Mouse (Mus musculus): ENCODE data around the gene Gm19935.
A peak's percentile ranks its signal among the peaks of the same experiment; 100 is the strongest.

The Gm19935 gene

DNA sequence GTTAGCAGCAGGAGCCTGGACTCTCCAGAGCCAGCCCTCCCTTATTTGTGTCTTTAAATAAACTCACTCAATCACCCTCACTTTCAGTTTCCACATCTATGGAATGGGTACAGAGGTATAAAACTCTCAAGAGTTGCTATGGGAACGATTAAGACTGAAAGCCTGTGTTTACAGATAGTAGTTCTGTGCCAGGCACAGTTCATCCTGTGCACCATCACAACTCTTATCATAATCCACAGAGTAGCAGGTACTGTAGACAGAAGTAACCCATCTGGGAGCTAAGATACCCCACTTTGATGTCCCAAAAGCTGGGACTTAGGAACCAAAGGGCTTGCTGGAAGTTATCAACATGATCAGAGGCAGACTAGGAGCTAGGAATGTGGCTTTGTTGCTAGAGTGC lies 12.6 kb upstream of the Gm19935 start:
- no peak for DNase-seq (ENCODE audit: low spot score)

DNA sequence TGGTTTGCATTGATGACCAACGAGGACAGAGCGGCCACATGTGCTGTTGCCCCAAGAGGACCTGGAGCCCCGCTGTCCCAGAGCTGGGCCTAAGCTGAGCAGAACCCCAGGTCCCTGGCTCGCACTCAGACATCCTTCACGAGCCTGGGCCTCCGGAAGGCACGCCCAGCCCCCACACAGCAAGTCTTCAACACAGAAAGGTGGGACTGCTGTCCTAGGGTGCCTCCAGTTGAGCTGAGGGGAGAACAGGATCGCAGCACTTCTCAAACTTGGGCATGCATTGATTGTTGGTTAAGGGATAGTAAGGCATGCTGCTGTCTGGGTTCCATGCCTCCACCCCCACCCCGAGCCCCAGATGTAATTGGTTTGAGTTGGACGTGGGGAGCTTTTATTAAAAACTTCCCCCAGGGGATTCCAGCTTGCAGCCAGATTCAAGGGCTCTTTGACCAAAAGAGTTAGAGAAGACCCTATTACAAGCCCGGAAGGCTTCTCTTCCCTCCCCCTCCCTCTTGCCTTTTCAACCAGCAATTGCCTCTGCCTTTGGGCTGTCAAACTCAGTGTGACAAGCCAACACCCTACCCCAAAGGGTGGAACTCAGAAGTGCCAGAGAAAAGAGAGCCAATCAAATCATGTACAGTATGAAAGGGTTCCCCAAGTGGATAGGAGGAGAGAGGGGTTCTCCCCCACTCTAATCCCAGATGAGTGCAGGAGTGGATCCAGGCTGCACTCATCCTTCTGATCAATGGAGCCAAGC lies 12.0 kb upstream of the Gm19935 start:
- peak; percentile 12 for DNase-seq (ENCODE audit: low spot score)

- peak; percentile 95 for DNase-seq (ENCODE audit: low spot score)
Observed at GRCm38 (mm10) chr8:90828181-90828986, 11.2 kb upstream of the Gm19935 start, which contains the start of gene Chd9. Gene Chd9, plus strand, starts transcription at chr8:90828352.

- DNase-seq (ENCODE audit: low spot score): no peak
Observed at GRCm38 (mm10) chr8:90825459-90825871, 8.3 kb upstream of the Gm19935 start.

DNA sequence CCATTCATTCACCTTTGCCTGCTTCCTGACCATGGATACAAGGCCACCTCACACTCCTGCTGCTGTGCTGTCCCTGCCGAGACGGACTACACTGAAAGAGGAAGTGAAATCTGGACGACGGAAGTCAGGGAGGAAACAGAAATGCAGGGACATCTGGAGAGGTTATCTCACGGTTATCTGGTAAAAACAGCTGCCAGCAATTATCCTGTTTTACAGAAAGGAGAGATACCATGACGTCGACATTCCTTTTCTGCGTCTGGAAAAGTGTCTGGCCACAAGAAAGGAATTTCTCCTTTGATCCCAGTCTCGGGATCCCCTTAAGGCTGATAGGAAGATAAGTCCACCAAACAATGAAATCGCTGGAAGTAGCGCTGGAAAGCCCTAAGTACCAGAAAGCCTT lies 5.2 kb upstream of the Gm19935 start:
- DNase-seq (ENCODE audit: low spot score): no peak

DNA sequence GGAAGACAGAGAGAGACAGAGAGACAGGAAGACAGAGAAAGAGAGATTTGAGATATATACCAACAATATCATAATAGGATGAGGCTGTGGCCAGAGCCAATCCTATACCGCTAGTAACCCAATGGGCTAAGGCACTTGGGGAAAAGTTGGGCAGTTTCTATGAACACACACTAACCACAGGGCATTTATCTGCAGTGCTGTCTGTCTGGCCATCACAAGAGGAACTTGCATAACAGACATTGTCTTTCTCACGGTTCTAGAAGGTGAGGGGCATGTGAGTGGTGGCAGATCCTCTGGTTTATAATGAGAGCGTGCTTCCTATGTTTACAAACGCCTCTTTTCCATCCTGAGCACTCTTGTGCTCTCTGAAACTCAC lies 3.1 kb upstream of the Gm19935 start:
- DNase-seq (ENCODE audit: low spot score): no peak

- DNase-seq (ENCODE audit: low spot score): no peak
Observed at GRCm38 (mm10) chr8:90819561-90820320, 2.5 kb upstream of the Gm19935 start.

DNA sequence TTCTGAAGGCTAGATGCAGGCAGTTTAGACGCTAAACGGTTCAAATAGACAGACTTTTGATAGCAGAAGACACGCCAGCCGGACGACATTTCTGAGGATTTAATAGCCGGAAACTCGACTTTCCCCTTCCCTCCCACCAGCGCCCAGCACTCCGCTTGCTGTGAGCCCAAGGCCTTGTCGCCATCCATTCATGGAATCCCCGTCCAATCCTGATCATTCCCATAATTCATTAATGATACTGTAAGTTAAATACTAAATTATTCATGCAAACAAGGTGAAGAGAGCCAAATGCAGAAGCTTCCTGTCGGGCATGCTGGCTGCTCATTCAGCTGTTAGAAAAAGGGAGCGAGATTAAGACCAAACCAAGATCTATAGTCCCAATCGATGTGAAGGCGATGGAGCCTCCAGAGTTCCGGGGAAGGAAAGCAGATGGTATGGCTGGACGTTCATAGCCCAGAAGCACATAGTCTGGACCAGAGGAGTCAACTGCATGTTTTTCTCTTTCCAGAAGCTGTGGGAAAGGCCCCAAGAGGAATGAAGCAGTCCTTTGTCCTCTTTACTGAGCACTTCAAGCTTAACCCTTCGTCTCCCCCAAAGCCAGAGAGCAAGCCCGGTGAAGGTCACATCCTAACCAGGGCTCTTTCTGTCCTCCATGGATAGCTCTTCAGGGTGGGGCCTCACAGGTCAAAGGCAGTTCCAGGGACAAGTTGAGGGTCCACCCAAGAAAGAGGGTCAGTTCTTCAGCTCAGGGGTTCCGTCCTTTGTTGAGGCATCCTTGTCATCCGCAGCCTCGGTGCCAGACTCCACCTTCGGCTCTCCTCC lies 921 bp downstream of the Gm19935 start:
- DNase-seq (ENCODE audit: low spot score): no peak

GRCm38 (mm10) chr8:90813602-90814320 lies 3.4 kb downstream of the Gm19935 start:
- DNase-seq (ENCODE audit: low spot score): no peak

DNA sequence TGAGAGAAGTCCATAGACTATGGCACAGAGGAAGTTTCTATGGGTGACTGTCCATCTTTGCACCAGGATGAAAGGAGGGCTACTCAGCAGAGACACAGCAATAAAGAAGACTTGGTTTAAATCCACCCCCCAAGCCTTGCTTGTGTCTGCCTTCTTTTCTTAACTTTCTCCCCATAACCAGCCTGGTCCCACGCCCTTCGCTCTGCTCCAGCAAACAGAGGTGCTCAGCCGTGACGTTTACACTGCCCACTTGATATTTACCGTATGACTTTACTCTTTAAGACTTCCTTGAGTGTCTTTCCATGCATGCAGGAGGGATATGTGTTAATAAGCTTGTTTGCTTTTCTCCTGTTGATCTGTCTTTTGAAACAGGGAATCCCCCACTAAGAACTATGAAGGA lies 17.7 kb downstream of the Gm19935 start:
- no peak for DNase-seq (ENCODE audit: low spot score)

DNA sequence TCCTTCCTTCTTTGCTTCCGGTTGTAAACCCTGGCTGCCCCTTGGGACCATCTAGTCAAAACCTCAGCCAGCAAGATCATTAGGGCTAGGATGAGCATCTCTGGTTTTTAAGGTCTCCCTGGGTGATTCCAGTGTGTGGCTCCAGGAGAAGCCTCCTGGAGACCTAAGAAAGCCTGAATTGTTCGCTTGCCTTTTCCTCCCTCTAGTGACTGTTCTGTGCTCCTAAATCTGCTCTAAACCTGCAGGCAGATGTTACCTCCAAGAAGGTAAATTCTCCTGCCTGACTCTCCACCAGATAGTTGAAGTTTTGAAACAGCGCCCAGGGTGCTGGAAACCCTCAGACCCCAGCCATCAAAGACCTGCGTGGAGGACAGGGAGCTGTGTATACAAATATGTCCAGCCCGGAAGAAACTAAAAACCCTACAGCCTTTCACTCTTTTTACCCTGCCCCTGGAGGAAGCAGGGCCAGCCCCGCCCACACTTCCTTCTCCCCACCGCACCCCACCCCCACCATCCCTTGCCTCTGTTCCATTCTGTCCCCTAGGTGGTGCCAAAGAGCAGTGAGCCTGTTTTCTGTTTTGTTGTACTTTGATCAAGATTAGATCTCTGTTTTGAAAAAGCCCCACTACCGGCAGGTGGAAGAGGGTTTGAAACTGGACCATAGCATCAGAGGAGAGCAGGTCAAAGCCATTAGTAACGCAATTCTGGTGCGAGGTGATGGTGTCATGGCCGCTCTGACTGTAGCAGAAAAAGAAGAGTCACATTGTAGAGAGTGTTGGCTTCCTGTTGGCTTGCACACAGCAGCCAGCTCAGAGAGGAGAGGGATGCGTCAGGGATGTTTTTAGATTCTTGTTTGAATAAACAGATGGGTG lies 22.0 kb downstream of the Gm19935 start:
- DNase-seq (ENCODE audit: low spot score): peak; percentile 77

- peak; percentile 64 for DNase-seq (ENCODE audit: low spot score)
Observed at GRCm38 (mm10) chr8:90793710-90794109, 23.5 kb downstream of the Gm19935 start.

DNA sequence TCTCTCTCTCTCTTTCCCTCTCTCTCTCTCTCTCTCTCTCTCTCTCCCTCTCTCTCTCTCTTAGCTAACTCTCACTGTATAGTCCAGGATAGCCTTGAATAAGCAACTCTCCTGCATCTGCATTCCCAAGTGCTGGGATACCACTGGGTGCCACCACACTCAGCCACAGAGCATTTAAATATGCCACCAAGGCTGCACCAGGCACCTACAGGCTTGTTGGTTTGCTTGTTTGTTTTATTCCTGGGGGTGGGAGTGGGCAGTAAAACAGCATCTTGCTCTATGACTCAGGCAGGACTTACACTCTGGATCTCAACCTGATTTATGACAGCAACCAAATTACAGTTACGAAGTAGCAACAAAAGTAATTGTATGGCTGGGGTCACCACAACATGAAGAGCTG lies 25.6 kb downstream of the Gm19935 start:
- DNase-seq (ENCODE audit: low spot score): no peak

DNA sequence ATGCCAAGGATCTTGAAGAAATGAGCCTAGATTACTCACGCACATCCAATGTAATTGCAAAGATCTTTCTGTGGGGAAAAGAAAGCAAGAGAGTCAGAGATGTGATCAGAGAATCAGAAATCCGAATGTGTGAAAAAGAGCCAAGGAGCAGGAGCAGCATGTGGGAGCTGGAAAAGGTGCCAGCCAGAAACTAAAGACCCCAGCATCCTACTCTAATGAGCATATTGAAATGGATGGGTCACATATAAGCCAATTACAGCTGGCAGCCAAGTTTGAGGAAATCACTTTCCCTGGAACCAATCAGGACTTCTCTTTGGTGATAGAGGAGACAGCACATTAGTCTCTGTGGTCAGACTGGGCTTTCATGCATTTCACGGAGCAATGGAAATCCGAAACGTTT lies 47.4 kb downstream of the Gm19935 start:
- no peak for DNase-seq (ENCODE audit: low spot score)
